Mouse (Mus musculus) right cerebral cortex, postnatal 36 days (tissue): Measurements from ENCODE around the gene Rbm24.

ENCODE experiments used
- DNase-seq, 2 experiments: peaks; one replicate each; pipeline ENCODE4 v3.0.0; 2022; ENCODE audit warnings: low spot score in 2 of 2, mixed read lengths in 1 of 2

The Rbm24 gene

DNA sequence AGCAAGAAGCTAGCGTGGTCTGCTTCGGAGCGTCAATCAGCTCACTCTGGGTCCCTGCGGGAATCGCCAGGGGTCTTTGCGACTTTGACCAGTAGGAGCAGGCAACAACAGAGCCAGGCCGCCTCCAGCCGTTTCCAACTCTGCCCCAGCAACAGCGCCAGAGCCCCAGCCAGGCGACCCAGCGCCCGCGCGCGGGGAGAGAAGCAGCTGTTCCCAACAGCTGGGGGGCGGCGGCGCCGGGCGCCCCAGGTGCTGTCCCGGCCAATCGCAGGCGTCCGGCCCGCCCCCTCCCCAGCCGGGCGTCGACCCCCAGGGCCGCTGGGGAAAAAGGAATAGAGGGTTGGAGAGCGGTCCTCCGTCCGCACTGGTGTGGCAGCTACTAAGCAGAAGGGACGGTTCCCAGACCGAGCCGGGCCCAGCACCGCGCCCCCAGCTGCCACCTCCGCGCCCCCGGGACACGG, at the start of gene Rbm24:
Gene Rbm24 (plus strand): TSS at position 294 of the 461 bp plus-strand sequence.
- DNase-seq = no peak

DNA sequence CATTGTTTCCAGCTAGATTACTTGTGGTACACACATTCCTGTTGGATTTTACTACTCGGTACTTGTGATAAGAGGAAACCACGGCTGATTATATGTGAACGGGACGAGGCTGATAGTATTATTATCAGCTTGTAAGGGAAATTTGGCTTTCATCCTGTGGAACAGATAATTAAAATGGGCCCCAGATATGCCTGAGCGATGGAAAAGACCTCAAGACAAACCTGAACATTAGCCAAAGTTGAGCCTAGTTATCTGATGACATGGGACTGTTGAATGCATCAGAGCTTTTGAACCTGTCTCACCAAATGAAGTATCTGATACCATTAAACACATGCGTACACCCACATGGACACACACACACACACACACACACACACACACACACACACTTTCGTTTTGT, 45.4 kb upstream of the Rbm24 start:
- no peak for DNase-seq

GRCm38 (mm10) chr13:46375371-46375770, 42.9 kb upstream of the Rbm24 start:
- DNase-seq = no peak

- no peak for DNase-seq
Measured at GRCm38 (mm10) chr13:46387396-46387795, 30.8 kb upstream of the Rbm24 start.

GRCm38 (mm10) chr13:46391654-46392053, 26.6 kb upstream of the Rbm24 start:
- peak in 1 of 2 experiments; percentile 18 for DNase-seq

DNA sequence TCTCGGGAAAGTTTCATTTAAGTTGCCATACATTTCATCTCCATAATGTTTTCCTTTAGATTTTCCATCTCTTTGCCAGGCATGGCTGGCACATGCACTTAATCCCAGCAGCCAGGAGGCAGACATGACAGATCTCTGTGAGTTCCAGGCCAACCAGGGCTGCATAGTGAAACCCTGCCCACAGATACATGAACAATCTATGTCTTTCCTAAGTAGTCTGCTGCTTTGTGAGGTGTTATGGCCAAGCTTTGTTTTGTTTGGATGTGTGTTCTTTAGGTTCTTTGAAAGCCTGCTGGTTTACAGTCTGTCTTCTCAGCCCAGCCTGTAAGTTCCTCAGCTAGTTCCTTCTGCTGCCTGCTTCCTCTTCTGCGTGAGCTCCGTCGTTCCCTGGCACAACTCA, 25.3 kb upstream of the Rbm24 start:
- no peak for DNase-seq

GRCm38 (mm10) chr13:46393936-46394335, 24.3 kb upstream of the Rbm24 start:
- no peak for DNase-seq

DNA sequence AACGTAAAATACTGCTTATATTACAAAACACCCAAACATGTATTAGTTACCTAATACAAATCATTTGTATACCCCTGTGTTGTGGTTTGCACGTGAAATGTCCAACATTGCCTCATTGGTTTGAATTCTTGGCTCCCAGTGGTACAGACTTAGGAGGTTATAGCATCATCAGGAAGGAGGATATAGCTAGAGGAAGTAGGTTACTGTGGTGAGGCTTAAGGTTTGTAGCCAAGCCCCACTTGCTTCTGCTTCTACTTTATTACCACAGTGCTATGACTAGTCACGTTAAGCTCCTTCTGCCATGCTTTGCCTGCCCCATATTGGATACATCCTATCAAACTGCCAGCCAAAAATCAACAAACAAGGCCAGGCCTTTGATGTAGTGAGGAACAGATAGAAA, 21.0 kb upstream of the Rbm24 start:
- no peak for DNase-seq

DNA sequence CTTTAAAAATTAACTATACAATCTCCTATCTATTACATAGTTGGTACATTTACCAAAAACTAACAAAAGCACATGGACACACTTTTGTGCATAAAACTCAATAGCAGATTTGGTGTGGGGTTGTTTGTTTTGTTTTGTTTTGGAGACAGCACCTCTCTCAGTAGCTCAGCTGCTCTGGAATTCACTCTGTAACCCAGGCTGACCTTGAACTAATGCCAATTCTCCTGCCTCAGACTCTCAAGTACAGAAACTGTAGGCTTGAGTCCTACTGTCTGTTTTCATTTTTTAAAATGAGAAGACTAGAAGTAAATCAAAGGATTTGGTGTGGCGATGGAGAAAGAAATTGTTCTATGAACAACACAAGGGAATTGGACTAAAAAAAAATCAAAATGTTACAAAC, 11.1 kb upstream of the Rbm24 start:
- DNase-seq = no peak

DNA sequence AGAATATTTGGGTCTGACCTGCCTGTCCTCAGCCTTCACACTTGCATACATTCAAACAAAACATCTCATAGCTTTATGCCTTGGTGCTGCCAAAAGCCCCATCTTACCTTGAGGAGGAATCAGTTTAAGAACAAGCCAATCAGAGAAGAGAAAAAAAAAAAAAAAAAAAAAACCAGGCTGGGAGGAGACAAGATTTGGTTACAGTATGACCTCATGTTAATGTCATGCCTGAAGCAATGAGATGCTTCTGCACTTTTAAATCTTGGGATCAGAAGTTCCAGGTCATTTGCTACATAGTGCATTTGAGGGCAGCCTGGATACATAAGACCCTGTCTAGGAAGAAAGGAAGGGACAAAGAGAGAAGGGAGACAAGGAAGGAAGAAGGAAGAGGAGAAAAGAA, 6.0 kb upstream of the Rbm24 start:
- no peak for DNase-seq

- no peak for DNase-seq
Measured at GRCm38 (mm10) chr13:46413588-46413987, 4.6 kb upstream of the Rbm24 start.

DNA sequence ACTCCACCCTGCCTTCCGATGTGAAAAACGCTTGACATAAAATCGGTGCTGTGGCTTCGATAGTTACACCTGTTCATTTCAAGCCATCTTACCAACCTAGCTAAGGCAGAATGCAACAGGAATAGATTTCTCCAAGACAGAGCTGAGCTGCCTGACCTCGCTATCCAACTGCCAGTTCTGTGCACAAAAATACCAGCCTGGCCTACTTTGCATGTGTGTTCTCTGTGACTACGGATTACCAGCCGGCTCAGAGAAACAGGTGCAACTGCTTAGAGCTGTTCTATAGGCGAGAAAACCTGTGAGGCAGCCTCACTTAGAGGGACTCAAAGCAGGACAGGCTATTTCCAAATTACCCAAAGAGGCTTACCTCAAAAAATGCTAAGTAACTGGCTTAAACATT, 4.2 kb upstream of the Rbm24 start:
- DNase-seq = no peak

DNA sequence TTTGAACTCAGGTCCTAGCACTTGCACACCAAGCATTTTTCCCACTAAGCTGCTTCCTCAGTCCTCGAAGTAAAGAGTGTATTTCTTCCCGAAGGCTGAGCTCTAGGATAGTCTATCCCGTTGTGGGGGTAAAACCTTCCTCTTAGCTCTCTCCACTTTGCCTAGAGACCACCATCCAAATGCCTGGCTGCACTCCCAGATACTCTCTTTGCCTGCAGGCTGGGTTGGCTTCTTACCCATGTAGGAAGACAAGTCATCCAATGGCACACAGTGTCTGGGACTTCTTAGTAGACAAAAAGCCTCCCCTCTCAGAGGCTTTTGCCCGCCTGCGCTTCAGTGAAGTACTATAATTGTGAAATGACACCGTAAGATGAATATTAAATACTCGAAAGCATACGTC, 2.2 kb upstream of the Rbm24 start:
- no peak for DNase-seq

DNA sequence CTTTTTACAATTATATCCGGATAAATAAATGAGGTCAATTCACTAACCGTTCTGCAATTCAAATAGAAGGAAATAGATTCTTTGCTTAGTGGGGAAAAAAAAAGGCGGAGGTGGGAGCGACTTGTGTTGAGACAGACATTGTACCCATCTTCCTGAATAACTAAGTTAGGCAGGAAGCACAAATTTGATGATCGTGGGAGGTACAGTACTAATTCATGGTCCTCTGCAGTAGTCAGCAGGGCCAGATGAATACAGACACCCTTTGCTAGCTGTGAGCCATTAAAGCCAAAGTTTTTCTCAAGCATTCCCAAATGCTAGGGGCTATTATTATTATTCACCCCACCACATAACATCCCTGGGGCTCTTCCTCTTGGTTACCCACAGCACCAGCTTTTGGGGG, 640 bp upstream of the Rbm24 start:
- DNase-seq = no peak

DNA sequence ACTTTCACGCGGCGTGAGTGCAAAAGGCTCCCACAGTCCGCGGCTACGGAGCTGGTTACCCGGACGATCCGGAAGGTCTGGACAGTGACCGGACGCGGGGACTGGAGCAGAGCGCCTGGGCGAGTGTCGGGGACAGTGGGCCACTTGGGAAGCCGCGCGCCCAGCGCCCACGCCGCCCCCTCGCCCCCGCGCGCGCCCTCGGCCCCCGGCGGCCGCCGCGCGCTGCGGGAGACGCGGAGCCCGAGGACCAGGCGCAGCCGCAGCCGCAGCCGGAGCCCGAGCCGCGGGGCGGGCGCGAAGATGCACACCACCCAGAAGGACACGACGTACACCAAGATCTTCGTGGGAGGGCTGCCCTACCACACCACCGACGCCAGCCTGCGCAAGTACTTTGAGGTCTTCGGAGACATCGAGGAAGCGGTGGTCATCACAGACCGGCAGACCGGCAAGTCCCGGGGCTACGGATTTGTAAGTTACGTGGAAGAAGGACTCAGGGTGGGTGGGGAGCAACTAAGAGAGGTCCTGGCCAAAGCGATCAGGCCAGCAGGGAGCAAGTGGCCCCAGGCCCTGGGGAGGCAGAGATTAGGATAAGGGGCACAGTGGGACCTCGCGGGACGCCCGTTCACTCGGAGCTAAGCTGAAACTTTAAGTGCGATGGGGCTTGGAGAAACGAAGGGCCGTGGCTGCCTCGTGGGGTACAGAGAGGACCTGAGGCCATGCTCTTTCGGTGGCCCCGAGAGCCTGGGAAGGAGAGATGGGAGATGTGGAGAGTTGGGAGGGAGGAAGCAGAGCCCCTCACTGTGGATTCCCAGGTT, 704 bp downstream of the Rbm24 start:
- DNase-seq = no peak

DNA sequence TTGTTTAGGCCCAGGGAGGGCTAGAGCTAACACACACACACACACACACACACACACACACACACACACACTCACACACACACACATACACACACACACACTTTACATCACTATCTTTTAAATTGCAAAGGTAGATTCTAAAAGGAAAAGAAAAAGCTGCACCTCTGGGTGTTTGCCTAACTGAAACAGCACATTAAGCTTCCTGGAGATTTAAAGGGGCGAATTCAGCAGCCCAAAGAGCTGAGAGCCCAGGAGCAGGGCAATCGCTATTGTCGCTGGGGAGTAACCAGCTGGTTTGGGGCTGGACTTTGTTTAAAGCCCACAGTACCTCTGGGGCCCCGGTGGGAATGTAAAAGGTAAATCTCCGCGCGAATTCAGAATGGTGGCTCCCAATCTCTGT, 1.4 kb downstream of the Rbm24 start:
- no peak for DNase-seq

- no peak for DNase-seq
Measured at GRCm38 (mm10) chr13:46420095-46420494, 1.9 kb downstream of the Rbm24 start.

DNA sequence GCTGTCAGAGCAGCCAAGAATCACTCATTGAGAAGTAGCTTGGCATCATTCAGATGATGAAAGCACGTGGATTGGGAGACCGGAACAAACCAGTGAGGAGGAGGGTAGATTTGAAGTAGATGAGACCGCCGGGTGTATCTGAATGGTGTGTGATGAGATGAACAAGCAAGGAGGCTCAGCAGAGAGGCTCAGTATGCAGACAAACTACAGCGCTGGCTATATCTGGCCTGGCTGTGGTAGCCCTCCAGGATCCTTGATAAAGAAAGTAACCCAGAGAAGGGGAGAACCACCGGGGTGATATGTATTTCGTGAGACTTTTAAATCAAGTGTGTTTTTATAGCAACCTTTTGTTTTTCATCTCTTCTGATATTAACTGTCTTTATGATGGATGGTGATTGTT, 5.6 kb downstream of the Rbm24 start:
- no peak for DNase-seq

DNA sequence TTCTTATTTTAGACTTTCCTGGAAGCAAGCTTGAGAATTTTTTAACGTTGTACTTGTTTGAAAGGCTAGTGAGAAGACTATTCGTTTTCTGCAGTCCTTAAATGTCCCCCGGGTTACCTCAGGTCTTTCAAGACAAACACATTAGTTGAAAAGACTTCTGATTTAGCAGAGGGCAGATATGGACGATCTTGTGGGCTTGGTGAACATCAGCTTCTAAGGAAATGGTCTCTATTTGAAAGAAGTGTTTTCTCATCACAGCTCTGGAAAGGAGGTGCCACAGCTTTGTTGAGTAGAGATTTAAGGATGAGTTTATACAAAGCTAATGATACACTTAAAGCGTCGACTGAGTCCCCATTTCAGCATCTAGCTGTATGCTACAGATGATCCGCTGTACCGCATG, 6.1 kb downstream of the Rbm24 start:
- DNase-seq = no peak

GRCm38 (mm10) chr13:46426651-46427269, 8.5 kb downstream of the Rbm24 start:
- no peak for DNase-seq

GRCm38 (mm10) chr13:46428964-46429363, 10.7 kb downstream of the Rbm24 start:
- DNase-seq = no peak

GRCm38 (mm10) chr13:46429866-46430265, 11.6 kb downstream of the Rbm24 start:
- no peak for DNase-seq

DNA sequence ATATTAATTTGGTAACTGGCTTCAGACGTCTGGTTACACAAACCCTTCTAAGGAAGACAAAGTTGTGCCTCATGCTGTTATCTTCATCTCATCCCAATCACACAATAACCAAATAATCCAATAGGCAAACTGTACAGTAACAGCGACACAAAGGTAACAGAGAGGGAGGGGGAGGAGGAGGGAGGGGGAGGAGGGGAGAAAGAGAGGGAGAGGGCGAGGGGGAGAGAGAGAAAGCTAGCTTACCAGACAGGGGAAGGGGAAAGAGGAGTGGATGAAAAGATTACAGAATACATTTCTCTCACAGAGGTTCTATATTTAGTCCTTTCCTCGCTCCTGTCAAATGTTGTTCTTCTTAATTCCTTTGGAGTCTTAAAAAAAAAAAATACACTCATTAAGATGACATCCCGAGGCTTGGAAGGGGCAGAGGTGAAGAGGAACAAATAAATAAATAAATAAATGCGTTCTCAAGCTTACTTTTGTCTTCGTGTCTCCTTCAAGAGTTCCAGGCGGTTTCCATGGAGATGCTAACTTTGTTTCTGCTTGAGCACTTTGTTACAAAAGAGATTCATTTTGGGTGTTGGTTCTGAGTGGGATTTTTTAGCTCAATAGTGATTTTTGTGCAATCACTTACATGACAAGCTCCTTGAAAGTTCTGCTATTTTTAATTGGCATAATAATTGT, 15.8 kb downstream of the Rbm24 start:
- DNase-seq = peak in 1 of 2 experiments; percentile 29
